Mouse (Mus musculus) CH12.LX (cell line): ENCODE measurements around the gene Btbd9. TPM values are rescaled to one million over a fixed set of nuclear protein-coding genes. Genes with fewer than 3 reads are reported as not detected.

Experiments used
- DNase-seq: peaks from one replicate; pipeline ENCODE4 v3.0.0-alpha.2; 2013; ENCODE audit errors: extremely low read depth
- H3K27ac ChIP-seq: 2 replicates; pipeline ENCODE4 v1.5.1; 2012; ENCODE audit warnings: low read depth, mild to moderate bottlenecking, control low read depth, moderate library complexity; ENCODE audit not compliant: insufficient read depth
- H3K27me3 ChIP-seq: replicated peaks from 2 replicates; pipeline ENCODE3; 2012; ENCODE audit warnings: inconsistent platforms
- H3K36me3 ChIP-seq, 2 experiments: replicated peaks in 1 of 2; 2 replicates each; pipeline versions ENCODE3 to v1.6.1; 2012; ENCODE audit warnings: inconsistent platforms in 1 of 2, low read length in 1 of 2, mild to moderate bottlenecking in 1 of 2, mixed read lengths in 1 of 2, moderate library complexity in 1 of 2; ENCODE audit not compliant: control insufficient read depth in 1 of 2, insufficient read depth in 1 of 2
- H3K4me1 ChIP-seq, 2 experiments: 2 replicates each; pipeline ENCODE4 v1.6.1; 2012; ENCODE audit warnings: inconsistent platforms in 1 of 2, moderate library complexity in 1 of 2; ENCODE audit not compliant: insufficient read depth in 2 of 2, control insufficient read depth in 1 of 2
- H3K4me2 ChIP-seq: 2 replicates; pipeline ENCODE4 v1.6.1; 2012; ENCODE audit warnings: low read depth, mild to moderate bottlenecking, control low read depth; ENCODE audit not compliant: poor library complexity, insufficient read depth, severe bottlenecking
- H3K4me3 ChIP-seq, 3 experiments: fragments of 150-350 bp in 1 of 3; sonication (generic) in 1 of 3; replicated peaks in 1 of 3; 2 replicates each; pipeline versions ENCODE3 to v1.5.1; 2011 to 2012; ENCODE audit warnings: low read depth in 2 of 3, low read length in 2 of 3, mild to moderate bottlenecking in 2 of 3, moderate library complexity in 2 of 3, control low read depth in 1 of 3, improper control_type of control experiment in 1 of 3, inconsistent platforms in 1 of 3, mixed read lengths in 1 of 3; ENCODE audit not compliant: poor library complexity in 1 of 3
- H3K79me2 ChIP-seq: replicated peaks from 2 replicates; pipeline ENCODE4 v1.6.1; 2012; ENCODE audit warnings: mild to moderate bottlenecking, moderate library complexity; ENCODE audit not compliant: control insufficient read depth, poor library complexity, insufficient read depth, severe bottlenecking; ENCODE audit errors: extremely low read depth
- H3K9ac ChIP-seq: 2 replicates; pipeline ENCODE4 v1.6.1; 2012; ENCODE audit warnings: low read depth, mild to moderate bottlenecking, control low read depth, moderate library complexity; ENCODE audit not compliant: insufficient read depth
- H3K9me3 ChIP-seq: replicated peaks from 2 replicates; pipeline ENCODE3; 2012; ENCODE audit warnings: low read length, inconsistent platforms, mixed read lengths
- BHLHE40 ChIP-seq: IDR thresholded peaks from 2 replicates; pipeline ENCODE4 v1.6.1; 2011; ENCODE audit warnings: mild to moderate bottlenecking, low read depth, low read length, improper control_type of control experiment
- CHD1 ChIP-seq: IDR thresholded peaks from 2 replicates; pipeline ENCODE4 v1.6.1; 2012; ENCODE audit warnings: low read depth, low read length, improper control_type of control experiment, inconsistent platforms
- ELF1 ChIP-seq: IDR thresholded peaks from 2 replicates; pipeline ENCODE4 v1.6.1; 2014; ENCODE audit warnings: low read depth, mild to moderate bottlenecking, inconsistent platforms, low read length, improper control_type of control experiment
- MAFK ChIP-seq: IDR thresholded peaks from 2 replicates; pipeline ENCODE4 v1.6.1; 2011; ENCODE audit warnings: low read length, improper control_type of control experiment; ENCODE audit not compliant: insufficient replicate concordance
- MXI1 ChIP-seq: IDR thresholded peaks from 2 replicates; pipeline ENCODE4 v1.6.1; 2011; ENCODE audit warnings: mild to moderate bottlenecking, low read depth, low read length, improper control_type of control experiment
- NELFE ChIP-seq: IDR thresholded peaks from 2 replicates; pipeline ENCODE4 v1.6.1; 2011; ENCODE audit warnings: low read depth, low read length, improper control_type of control experiment
- PAX5 ChIP-seq: IDR thresholded peaks from 2 replicates; pipeline ENCODE4 v1.6.1; 2012; ENCODE audit warnings: low read length, inconsistent platforms, mixed read lengths
- POLR2A ChIP-seq: IDR thresholded peaks from 2 replicates; pipeline ENCODE4 v1.6.1; 2011; ENCODE audit warnings: low read depth, mild to moderate bottlenecking, improper control_type of control experiment, low read length
- POLR2AphosphoS2 ChIP-seq: IDR thresholded peaks from 2 replicates; pipeline ENCODE4 v1.6.1; 2011; ENCODE audit warnings: low read depth, low read length, improper control_type of control experiment
- RAD21 ChIP-seq: IDR thresholded peaks from 2 replicates; pipeline ENCODE4 v1.6.1; 2011; ENCODE audit warnings: low read depth, mild to moderate bottlenecking, low read length, improper control_type of control experiment, moderate library complexity
- SMC3 ChIP-seq: IDR thresholded peaks from 2 replicates; pipeline ENCODE4 v1.6.1; 2011; ENCODE audit warnings: low read depth, low read length, improper control_type of control experiment
- TCF12 ChIP-seq: IDR thresholded peaks from 2 replicates; pipeline ENCODE4 v1.6.1; 2014; ENCODE audit warnings: low read depth, mild to moderate bottlenecking, inconsistent platforms, low read length, improper control_type of control experiment
- USF1 ChIP-seq: IDR thresholded peaks from 2 replicates; pipeline ENCODE4 v1.6.1; 2014; ENCODE audit warnings: low read depth, mild to moderate bottlenecking, inconsistent platforms, low read length, improper control_type of control experiment
- ZC3H11A ChIP-seq: IDR thresholded peaks from 2 replicates; pipeline ENCODE4 v1.6.1; 2012; ENCODE audit warnings: low read depth, mild to moderate bottlenecking, inconsistent platforms, low read length, improper control_type of control experiment
- ZKSCAN1 ChIP-seq: IDR thresholded peaks from 2 replicates; pipeline ENCODE4 v1.6.1; 2012; ENCODE audit warnings: low read depth, inconsistent platforms, low read length, improper control_type of control experiment, borderline replicate concordance
- ZNF384 ChIP-seq: IDR thresholded peaks from 2 replicates; pipeline ENCODE4 v1.6.1; 2012; ENCODE audit warnings: low read depth, low read length, improper control_type of control experiment, inconsistent platforms
- dilution Hi-C: fragments of 300-500 bp; cut with MboI; formaldehyde crosslinking; loops from 2 replicates; pipeline ENCODE4 v1.14.3; 2020; ENCODE audit warnings: low sequenced_read_pairs; ENCODE audit not compliant: extremely low pct_unique_long_range_greater_than_20kb, extremely low pct_ligation_motif_present
- in situ Hi-C: fragments of 300-500 bp; cut with MboI; formaldehyde crosslinking; loops from 3 replicates; pipeline ENCODE4 v1.14.3; 2019; ENCODE audit warnings: low sequenced_read_pairs, low pct_ligation_motif_present, low pct_unique_long_range_greater_than_20kb, mixed read lengths
- polyA plus RNA-seq: library from polyadenylated mRNA; unstranded; fragments of >175 nt; gene quantifications from 2 replicates; pipeline ENCODE4 v1.2.1, GENCODE M21; 2012; ENCODE audit warnings: low read depth; ENCODE audit not compliant: insufficient read length
- total RNA-seq, 2 experiments: library from RNA; depleted of rRNA; stranded (reverse); fragments of 300-350 nt in 1 of 2; fragments of >200 nt in 1 of 2; gene quantifications; 2 replicates each; pipeline ENCODE4 v1.2.3; 2012 to 2014

The Btbd9 gene
- total and polyA plus RNA-seq, 3 experiments, result 19.3 to 25.4 (median 20.0) TPM

GRCm38 (mm10) chr17:30481341-30481740 lies 94.9 kb downstream of the Btbd9 start:
- H3K79me2 ChIP-seq, result no peaks in the 10 kb centered on the region
- no peak overlapping the region for H3K27ac ChIP-seq
- no peaks in the 10 kb centered on the region for H3K9me3 ChIP-seq
- no peak overlapping the region for H3K9ac ChIP-seq
- in situ Hi-C loops (no loop called here), dilution Hi-C loops (no loop called here)
- no peaks in the 10 kb centered on the region for H3K27me3 ChIP-seq
- no peak for TF ChIP-seq CHD1
- H3K4me2 ChIP-seq, result no peak overlapping the region
- H3K36me3 ChIP-seq, result peaks cover 3 to 31% of the 10 kb centered on the region in 2 experiments
- DNase-seq, result no peak
- H3K4me1 ChIP-seq, result peaks cover 0 to 12% of the 10 kb centered on the region in 2 experiments; a peak in 2 of 4 replicates
- H3K4me3 ChIP-seq, result no peak overlapping the region

- no peak overlapping the region for H3K9ac ChIP-seq
- TF ChIP-seq ZC3H11A, result no peak
- TF ChIP-seq ZKSCAN1, result no peak
- no peak for TF ChIP-seq SMC3
- no peak for TF ChIP-seq RAD21
- TF ChIP-seq POLR2A, result no peak
- no peak for TF ChIP-seq TCF12
- TF ChIP-seq ELF1, result no peak
- no peak for TF ChIP-seq BHLHE40
- TF ChIP-seq ZNF384, result no peak
- no peak for TF ChIP-seq USF1
- TF ChIP-seq NELFE, result no peak
- TF ChIP-seq MXI1, result no peak
- no peak for TF ChIP-seq PAX5
- TF ChIP-seq MAFK, result no peak
- TF ChIP-seq POLR2AphosphoS2, result no peak
- H3K4me2 ChIP-seq, result no peak overlapping the region
- dilution Hi-C loops, result no loop called here
- no peak overlapping the region for H3K27ac ChIP-seq
- DNase-seq, result no peak
- H3K36me3 ChIP-seq, result peaks cover 3 to 29% of the 10 kb centered on the region in 2 experiments
- in situ Hi-C loops, result no loop called here
- no peaks in the 10 kb centered on the region for H3K27me3 ChIP-seq
- H3K4me3 ChIP-seq, result no peak overlapping the region
- H3K4me1 ChIP-seq, result peaks cover 3 to 14% of the 10 kb centered on the region in 2 experiments; a peak in 3 of 4 replicates
- no peaks in the 10 kb centered on the region for H3K79me2 ChIP-seq
- H3K9me3 ChIP-seq, result no peaks in the 10 kb centered on the region
Measured at GRCm38 (mm10) chr17:30480381-30480780, 95.9 kb downstream of the Btbd9 start.
